Mouse (Mus musculus) R1 (cell line): ENCODE data around the gene Psmd12.

Experiments used
- DNase-seq: peaks from one replicate; pipeline ENCODE4 v3.0.0-alpha.2; 2018; ENCODE audit warnings: low read depth, low spot score

Gene Psmd12

GRCm38 (mm10) chr11:107479053-107479861, at the start of gene Psmd12:
Gene Psmd12 (plus strand): TSS chr11:107479484.
- peak; percentile 94 for DNase-seq

- no peak for DNase-seq
Measured at GRCm38 (mm10) chr11:107431197-107431965, 47.9 kb upstream of the Psmd12 start.

- peak; percentile 100 for DNase-seq
Measured at GRCm38 (mm10) chr11:107435776-107436449, 43.4 kb upstream of the Psmd12 start.

- no peak for DNase-seq
Measured at GRCm38 (mm10) chr11:107437723-107438122, 41.6 kb upstream of the Psmd12 start.

- no peak for DNase-seq
Measured at GRCm38 (mm10) chr11:107438140-107438539, 41.1 kb upstream of the Psmd12 start.

GRCm38 (mm10) chr11:107441050-107441449, 38.2 kb upstream of the Psmd12 start:
- peak; percentile 88 for DNase-seq

GRCm38 (mm10) chr11:107443121-107444095, 35.9 kb upstream of the Psmd12 start:
- DNase-seq, result no peak

GRCm38 (mm10) chr11:107445683-107446082, 33.6 kb upstream of the Psmd12 start:
- no peak for DNase-seq

- no peak for DNase-seq
Measured at GRCm38 (mm10) chr11:107446650-107447049, 32.6 kb upstream of the Psmd12 start.

- DNase-seq, result peak; percentile 54
Measured at GRCm38 (mm10) chr11:107447349-107447748, 31.9 kb upstream of the Psmd12 start.

GRCm38 (mm10) chr11:107447915-107448314, 31.4 kb upstream of the Psmd12 start:
- DNase-seq, result no peak

GRCm38 (mm10) chr11:107449169-107449910, 29.9 kb upstream of the Psmd12 start:
- peak; percentile 92 for DNase-seq

- no peak for DNase-seq
Measured at GRCm38 (mm10) chr11:107450097-107450496, 29.2 kb upstream of the Psmd12 start.

GRCm38 (mm10) chr11:107451106-107451505, 28.2 kb upstream of the Psmd12 start:
- no peak for DNase-seq

GRCm38 (mm10) chr11:107452053-107452452, 27.2 kb upstream of the Psmd12 start:
- DNase-seq, result no peak

GRCm38 (mm10) chr11:107454546-107455462, 24.5 kb upstream of the Psmd12 start:
- peak; percentile 67 for DNase-seq

- DNase-seq, result no peak
Measured at GRCm38 (mm10) chr11:107457282-107457681, 22.0 kb upstream of the Psmd12 start.

- DNase-seq, result peak; percentile 56
Measured at GRCm38 (mm10) chr11:107458286-107458685, 21.0 kb upstream of the Psmd12 start.

- DNase-seq, result no peak
Measured at GRCm38 (mm10) chr11:107458986-107459385, 20.3 kb upstream of the Psmd12 start.
